Mouse (Mus musculus) midbrain, embryonic 14.5 days (tissue): ENCODE measurements at regions not wholly inside any gene's neighbourhood (a gene's known extent, or its start where the extent isn't known, plus 50 kb on each side); places are given as distances from the start of the nearest gene placed in this dataset.

ENCODE experiments used
- ATAC-seq: fragments of 200-750 bp; cut with Nextera tagmentation; 2 replicates; pipeline ENCODE4 v1.8.0; 2017; ENCODE audit warnings: moderate number of reproducible peaks, moderate library complexity; ENCODE audit not compliant: low FRiP score, low TSS enrichment
- DNase-seq: peaks from one replicate; pipeline ENCODE4 v3.0.0-alpha.2; 2015
- H3K27ac ChIP-seq: fragments of 300-500 bp; sonication (generic); replicated peaks from 2 replicates; pipeline ENCODE4 v1.5.1; 2014; ENCODE audit warnings: mild to moderate bottlenecking, low read depth, low read length, moderate library complexity
- H3K27me3 ChIP-seq: fragments of 300-500 bp; sonication (generic); 2 replicates; pipeline ENCODE4 v1.6.1; 2014; ENCODE audit warnings: low read length, control low read depth, mixed read lengths; ENCODE audit not compliant: control insufficient read depth, insufficient read depth
- H3K36me3 ChIP-seq: fragments of 300-500 bp; sonication (generic); 2 replicates; pipeline ENCODE4 v1.6.1; 2014; ENCODE audit warnings: low read length, control low read depth; ENCODE audit not compliant: control insufficient read depth, insufficient read depth
- H3K4me1 ChIP-seq: fragments of 300-500 bp; sonication (generic); 2 replicates; pipeline ENCODE4 v1.6.1; 2014; ENCODE audit warnings: mild to moderate bottlenecking, antibody characterized with exemption, low read length, control low read depth; ENCODE audit not compliant: control insufficient read depth, insufficient read depth
- H3K4me2 ChIP-seq: fragments of 300-500 bp; sonication (generic); 2 replicates; pipeline ENCODE4 v1.6.1; 2014; ENCODE audit warnings: mild to moderate bottlenecking, low read length, moderate library complexity
- H3K4me3 ChIP-seq: fragments of 300-500 bp; sonication (generic); replicated peaks from 2 replicates; pipeline ENCODE4 v1.5.1; 2014; ENCODE audit warnings: low read depth, low read length
- H3K9ac ChIP-seq: fragments of 300-500 bp; sonication (generic); replicated peaks from 2 replicates; pipeline ENCODE4 v1.6.1; 2014; ENCODE audit warnings: mild to moderate bottlenecking, low read length, moderate library complexity
- H3K9me3 ChIP-seq: fragments of 300-500 bp; sonication (generic); 2 replicates; pipeline ENCODE4 v1.6.1; 2016; ENCODE audit warnings: low read length, control low read depth, mixed read lengths; ENCODE audit not compliant: control insufficient read depth
- WGBS: fragments of 180-500 bp; shearing (Covaris S2); extraction: QIAGEN DNeasy Blood & Tissue Kit; methylation state at CpG from one replicate; pipeline ENCODE4 v1.1.7; 2014; 5-methylcytosine and 5-hydroxymethylcytosine counted together

DNA sequence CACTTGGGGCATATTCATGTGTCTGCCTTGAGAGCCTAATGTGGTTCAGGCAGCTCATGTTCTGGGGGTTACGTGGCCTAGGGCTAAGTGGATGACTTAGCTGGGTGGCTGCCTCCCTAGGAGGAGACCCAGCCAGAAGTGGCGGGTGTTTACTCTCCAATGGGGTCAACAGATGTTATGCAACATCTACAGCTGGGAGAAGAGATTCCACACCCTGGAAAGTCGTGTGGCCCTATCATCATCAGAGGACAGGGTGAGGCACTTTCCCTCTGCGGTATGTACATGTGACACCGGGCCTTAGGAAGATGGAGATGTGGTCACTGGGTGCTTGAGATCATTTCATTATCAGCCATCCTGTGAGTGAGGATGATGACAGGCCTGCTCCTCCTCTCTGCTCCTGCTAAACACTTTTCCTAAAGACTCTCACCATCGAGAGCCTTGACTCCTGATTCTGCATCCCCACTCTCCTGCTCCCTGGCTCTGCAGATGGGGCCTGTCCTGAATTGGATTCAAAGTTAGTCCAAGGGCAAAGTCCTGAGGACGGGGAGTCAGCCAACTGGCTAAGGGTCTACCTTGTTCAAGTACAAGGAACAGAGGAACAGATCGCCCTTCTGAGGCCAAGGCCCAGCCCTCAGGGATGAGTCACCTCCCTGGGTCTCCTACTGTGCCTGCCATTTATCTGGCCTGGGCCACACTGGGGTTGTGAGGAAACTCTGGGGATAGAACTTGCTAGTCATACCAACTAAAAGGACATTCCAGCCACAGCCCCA lies 99.8 kb upstream of the Cops8 start:
- H3K27me3 ChIP-seq, result no peaks in the 10 kb centered on the region
- peaks cover 3% of the 10 kb centered on the region for H3K9me3 ChIP-seq
- ATAC-seq (no peak), DNase-seq (no peak)
- no peak overlapping the region for H3K27ac ChIP-seq
- WGBS, result 92% methylated on average over 8 of the region's 8 CpGs
- no peaks in the 10 kb centered on the region for H3K4me1 ChIP-seq
- no peak overlapping the region for H3K9ac ChIP-seq
- no peak overlapping the region for H3K4me2 ChIP-seq
- H3K36me3 ChIP-seq, result no peaks in the 10 kb centered on the region
- H3K4me3 ChIP-seq, result no peak overlapping the region

DNA sequence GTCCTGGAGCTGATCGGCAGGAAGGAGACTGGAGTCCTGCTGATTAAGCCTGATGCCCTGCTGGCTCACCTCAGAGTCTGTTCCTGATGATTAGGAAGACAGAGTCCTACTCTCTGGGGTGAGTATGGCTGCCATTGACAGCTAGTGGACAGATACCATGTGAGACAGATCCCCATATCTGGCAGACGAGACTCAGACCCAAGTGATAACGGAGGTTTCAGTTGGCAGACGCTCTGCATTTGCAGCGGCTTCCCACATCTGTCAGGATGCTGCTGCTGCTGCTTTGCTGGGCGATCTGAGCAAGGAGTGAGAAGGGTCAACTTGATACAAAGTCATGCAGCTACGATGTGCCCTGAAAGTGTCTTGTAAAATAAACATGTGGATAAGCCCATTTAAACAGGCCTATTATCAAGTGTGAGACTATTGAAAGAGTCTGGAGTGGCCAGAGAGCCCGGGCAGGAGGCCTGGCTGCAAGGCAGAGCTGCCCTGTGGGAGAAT lies 98.1 kb upstream of the Cops8 start:
- Histone ChIP-seq H3K36me3 (no peaks in the 10 kb centered on the region), H3K27me3 (no peaks in the 10 kb centered on the region), H3K4me1 (no peaks in the 10 kb centered on the region), H3K27ac (no peak overlapping the region), H3K9me3 (peaks cover under 1% of the 10 kb centered on the region), H3K4me3 (no peak overlapping the region), H3K9ac (no peak overlapping the region), H3K4me2 (no peak overlapping the region)
- 15% methylated on average over 8 of the region's 8 CpGs for WGBS
- ATAC-seq (no peak), DNase-seq (no peak)

DNA sequence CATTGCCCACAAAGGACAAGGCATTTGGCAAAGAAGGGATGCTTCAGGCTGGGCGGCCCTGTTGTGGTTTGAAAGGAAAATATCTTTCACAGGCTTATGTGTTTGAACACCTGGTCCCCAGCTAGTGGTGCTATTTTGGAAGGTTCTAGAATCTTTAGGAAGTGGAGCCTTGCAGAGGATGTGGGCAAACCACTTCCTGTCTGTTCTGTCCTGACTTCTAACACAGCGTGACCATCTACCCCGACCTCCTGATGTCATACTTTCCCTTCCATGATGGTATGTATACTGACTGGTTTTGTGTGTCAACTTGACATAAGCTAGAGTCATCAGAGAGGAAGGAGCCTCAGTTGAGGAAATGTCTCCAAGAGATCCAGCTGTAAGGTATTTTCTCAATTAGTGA lies 97.2 kb upstream of the Cops8 start:
- Histone ChIP-seq H3K4me3 (no peak overlapping the region), H3K4me1 (no peaks in the 10 kb centered on the region), H3K36me3 (no peaks in the 10 kb centered on the region), H3K9me3 (no peaks in the 10 kb centered on the region), H3K9ac (no peak overlapping the region), H3K27me3 (no peaks in the 10 kb centered on the region), H3K27ac (no peak overlapping the region), H3K4me2 (no peak overlapping the region)
- 91% methylated on average over 3 of the region's 3 CpGs for WGBS
- ATAC-seq (no peak), DNase-seq (no peak)

DNA sequence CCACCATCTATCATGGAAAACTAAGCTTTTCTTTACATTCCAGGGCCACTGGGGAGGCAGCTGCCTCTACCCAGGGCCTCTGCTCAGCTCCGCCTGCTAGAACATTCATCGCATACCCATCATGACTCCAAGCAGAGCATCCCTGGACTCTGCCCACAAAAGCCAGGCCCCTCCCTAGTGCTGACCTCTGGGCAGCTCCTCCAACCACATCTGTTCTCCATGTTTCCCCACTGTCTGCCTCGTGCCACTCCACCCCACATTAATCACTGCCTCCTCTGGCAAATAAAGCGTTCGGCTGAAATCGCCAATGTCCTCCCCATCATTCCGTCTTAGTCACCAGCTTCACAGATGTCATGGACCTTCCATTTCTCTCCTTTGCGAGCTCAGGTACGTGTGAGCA lies 96.2 kb upstream of the Cops8 start:
- Histone ChIP-seq H3K9ac (no peak overlapping the region), H3K36me3 (no peaks in the 10 kb centered on the region), H3K4me1 (no peaks in the 10 kb centered on the region), H3K27ac (no peak overlapping the region), H3K4me3 (no peak overlapping the region), H3K9me3 (no peaks in the 10 kb centered on the region), H3K4me2 (no peak overlapping the region), H3K27me3 (no peaks in the 10 kb centered on the region)
- 88% methylated on average over 9 of the region's 9 CpGs for WGBS
- DNase-seq, result no peak
- no peak for ATAC-seq

DNA sequence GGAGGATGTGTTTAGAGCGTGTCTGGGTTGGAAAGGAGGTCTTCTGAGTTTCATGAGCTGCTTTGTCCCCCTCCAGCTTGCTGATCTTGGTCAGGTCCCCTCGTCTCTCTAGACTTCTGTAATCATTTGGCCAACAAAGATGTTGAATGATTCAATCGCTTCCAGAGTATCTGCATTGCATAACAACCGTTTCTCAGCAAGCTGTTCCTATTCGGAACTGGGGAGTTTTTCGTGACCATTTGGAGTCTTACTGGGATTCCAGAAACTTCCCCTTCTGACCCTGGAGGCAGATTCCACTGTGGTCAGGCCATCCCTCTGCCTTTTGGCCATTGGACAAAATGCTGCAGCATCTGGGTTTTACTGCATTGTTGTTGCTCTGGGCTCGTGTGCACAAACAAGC lies 93.4 kb upstream of the Cops8 start:
- Histone ChIP-seq H3K4me2 (no peak overlapping the region), H3K9ac (no peak overlapping the region), H3K36me3 (no peaks in the 10 kb centered on the region), H3K27me3 (no peaks in the 10 kb centered on the region), H3K4me3 (no peak overlapping the region), H3K27ac (no peak overlapping the region), H3K4me1 (no peaks in the 10 kb centered on the region), H3K9me3 (no peaks in the 10 kb centered on the region)
- DNase-seq (no peak), ATAC-seq (no peak)
- WGBS, result 89% methylated on average over 7 of the region's 7 CpGs

DNA sequence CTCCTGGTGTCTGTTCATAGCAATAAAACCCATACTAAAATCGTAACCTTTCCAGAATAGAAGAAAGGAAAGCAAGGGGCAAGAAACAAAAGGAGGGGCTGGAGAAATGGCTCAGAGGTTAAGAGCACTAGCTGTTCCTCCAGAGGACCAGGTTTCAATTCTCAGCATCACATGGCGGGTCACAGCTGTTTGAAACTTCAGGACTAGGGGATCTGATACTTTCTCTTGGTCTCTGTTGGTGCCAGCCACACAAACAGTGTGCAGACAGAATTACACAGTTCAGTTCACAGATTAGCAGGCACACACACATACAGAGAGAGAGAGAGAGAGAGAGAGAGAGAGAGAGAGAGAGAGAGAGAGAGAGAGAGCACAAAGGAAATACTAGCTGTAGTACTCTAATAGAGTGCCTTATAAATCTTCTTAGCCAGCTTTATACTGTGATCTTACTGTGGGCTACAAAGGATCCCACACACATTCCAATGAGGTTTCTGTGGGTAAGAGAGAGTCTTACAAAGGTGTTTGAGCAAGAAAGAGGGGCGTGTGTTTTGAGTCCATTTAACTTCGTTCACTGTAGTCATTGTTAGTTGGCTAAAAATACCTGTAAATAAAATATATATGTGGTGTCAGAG lies 89.2 kb upstream of the Cops8 start:
- Histone ChIP-seq H3K4me2 (no peak overlapping the region), H3K4me1 (0 out of 2 replicates have a peak, but pooled peaks cover 4% of the 10 kb centered on the region), H3K4me3 (no peak overlapping the region), H3K9me3 (no peaks in the 10 kb centered on the region), H3K27ac (no peak overlapping the region), H3K27me3 (no peaks in the 10 kb centered on the region), H3K9ac (no peak overlapping the region), H3K36me3 (no peaks in the 10 kb centered on the region)
- whole genome bisulfite sequencing, result 82% methylated on average over 4 of the region's 4 CpGs
- no peak for ATAC-seq
- no peak for DNase-seq

DNA sequence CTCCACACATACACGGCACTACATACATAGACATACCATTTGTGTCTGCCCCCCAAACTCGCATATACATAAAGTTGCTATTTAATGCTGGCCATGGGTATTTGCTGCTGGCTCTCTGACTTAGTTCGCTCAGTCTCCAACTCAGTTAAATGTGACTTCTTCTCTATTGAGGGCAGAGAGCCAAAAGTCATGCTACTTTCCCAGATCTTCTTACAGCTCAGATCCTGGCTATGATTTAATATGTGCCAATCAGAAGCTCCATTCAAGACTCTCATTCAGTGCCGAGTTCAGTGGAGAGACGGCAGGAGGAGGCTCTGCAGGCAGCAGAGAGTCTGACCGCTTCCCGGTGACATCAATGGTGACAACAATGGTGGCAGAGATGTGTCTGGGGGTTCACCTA lies 88.6 kb upstream of the Cops8 start:
- Histone ChIP-seq H3K36me3 (no peaks in the 10 kb centered on the region), H3K27me3 (no peaks in the 10 kb centered on the region), H3K9ac (no peak overlapping the region), H3K4me3 (no peak overlapping the region), H3K4me2 (no peak overlapping the region), H3K9me3 (no peaks in the 10 kb centered on the region), H3K4me1 (0 out of 2 replicates have a peak, but pooled peaks cover 4% of the 10 kb centered on the region), H3K27ac (no peak overlapping the region)
- ATAC-seq (no peak), DNase-seq (no peak)
- WGBS, result 84% methylated on average over 7 of the region's 7 CpGs

DNA sequence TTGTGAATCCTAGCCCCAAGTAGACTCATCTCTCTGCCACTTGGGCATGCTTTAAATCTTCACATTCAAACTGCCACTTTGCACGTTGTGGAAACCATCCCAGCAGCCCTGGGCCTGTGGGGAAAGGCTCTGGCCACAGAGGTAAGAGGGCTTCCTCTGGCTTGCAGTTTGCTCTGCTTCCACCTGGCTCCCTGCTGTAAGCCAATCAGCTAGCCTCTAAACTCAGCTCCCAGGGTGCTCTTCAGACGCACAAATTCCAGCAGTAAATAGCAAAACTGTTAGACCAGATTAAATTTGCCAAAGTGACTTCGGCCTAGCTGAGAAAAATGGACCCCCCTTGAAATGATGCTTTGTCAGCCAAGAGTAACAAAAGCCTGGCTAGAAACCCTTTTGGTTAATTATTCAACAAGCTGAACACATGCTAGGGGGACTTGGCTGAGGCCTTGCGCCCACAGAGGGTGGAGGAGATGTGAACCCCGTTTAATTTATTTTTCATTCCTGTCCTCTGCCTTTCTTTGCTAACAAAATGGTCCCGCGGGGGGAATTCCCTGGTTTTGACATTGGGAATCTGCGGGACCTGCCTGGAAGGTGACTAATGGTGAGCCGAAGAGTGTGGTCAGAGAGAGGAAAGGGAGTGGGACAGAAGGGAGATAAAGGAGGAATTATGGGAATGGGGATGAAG lies 84.1 kb upstream of the Cops8 start:
- ATAC-seq (no peak), DNase-seq (peak; percentile 3)
- Histone ChIP-seq H3K4me2 (no peak overlapping the region), H3K27ac (no peak overlapping the region), H3K27me3 (no peaks in the 10 kb centered on the region), H3K9me3 (no peaks in the 10 kb centered on the region), H3K9ac (no peak overlapping the region), H3K4me3 (no peak overlapping the region), H3K36me3 (no peaks in the 10 kb centered on the region), H3K4me1 (0 out of 2 replicates have a peak, but pooled peaks cover 4% of the 10 kb centered on the region)
- 63% methylated on average over 9 of the region's 9 CpGs for WGBS
